Mouse (Mus musculus): ENCODE results near the gene Wdr49.

- no peak for TF ChIP-seq CTCF (IDR thresholded peaks at IDR 0.05; ENCODE audit: low read depth, low read length)
- no peak for TF ChIP-seq GATA1 (IDR thresholded peaks at IDR 0.05; ENCODE audit: borderline replicate concordance, low read length)
- no peak for TF ChIP-seq POLR2AphosphoS5 (IDR thresholded peaks at IDR 0.05; ENCODE audit: insufficient replicate concordance, low read depth, low read length)
- no peak for TF ChIP-seq TAL1 (conservative IDR thresholded peaks at IDR 0.05; ENCODE audit: low read depth, low read length)
- TF ChIP-seq GATA2 (IDR thresholded peaks at IDR 0.05; ENCODE audit: borderline replicate concordance, low read depth, low read length) = no peak
Measured at GRCm38 (mm10) chr3:75381776-75382175, 100.2 kb downstream of the Wdr49 start.

Measured in G1E (cell line).